Mouse (Mus musculus): ENCODE measurements around the gene Morn3.
"Not testable (repeated sequence)": the region's sequence is repeated elsewhere in the genome, so short reads cannot be mapped to it uniquely, and the experiment has no call there.

The Morn3 gene

DNA sequence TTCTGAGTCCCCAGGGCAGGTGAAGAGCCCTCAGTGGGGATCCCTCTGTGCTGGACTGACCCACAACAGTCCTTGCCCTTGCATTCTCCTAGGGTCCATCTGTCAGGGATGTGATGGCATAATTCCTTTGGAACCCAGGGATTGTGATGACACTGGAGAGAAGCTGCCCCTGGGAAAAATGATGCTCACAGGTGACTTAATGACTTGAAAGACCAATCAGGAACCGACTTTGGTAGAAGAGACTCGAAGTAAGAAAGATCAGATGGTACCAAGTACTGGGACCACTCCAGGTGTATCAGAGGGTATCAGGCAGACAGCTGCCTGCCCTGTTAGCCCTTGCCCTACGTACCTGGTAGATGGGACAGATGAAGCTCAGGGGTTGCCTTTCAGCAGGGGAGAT lies at the start of gene Morn3:
Morn3 (minus strand) TSS at position 101 of the 400 bp plus-strand sequence.
- no peak for DNase-seq (ENCODE audit: low spot score)

GRCm38 (mm10) chr5:123096299-123096698 lies 49.5 kb upstream of the Morn3 start:
- DNase-seq (ENCODE audit: low spot score) = no peak

DNA sequence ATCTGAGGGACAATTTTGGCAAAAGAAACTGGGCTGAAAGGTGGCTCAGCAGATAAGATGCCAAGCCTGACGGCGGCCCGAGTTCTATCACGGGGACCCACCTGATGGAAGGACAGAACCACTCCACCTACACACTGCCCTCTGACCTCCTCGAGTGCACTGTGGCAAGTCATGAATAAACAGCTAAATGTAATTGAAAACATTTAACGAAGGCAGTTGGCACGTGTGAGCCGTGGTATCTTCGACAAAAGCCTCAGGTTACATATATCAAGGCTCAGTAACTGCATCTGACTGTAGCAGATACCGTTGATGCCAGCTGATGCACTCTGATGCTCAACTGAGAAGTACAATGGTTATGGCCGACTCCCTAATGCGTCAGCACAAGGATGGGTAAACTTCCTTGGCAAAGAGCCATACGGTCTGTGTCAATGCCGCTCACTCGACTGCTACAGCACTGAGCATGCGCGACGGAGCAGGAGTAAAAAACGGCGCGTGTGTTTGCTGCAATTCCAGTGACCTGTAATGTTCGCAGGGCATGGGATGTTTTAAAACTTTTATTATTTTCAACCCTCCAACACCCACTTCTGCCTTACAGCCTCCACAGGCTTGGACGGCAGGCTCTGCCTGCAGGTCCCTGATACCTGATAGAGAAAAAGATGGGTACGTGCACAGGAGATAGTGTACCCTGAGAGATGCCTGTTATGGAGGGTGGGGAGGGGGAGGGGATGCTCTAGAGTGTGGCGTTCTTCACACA lies 47.6 kb upstream of the Morn3 start:
- DNase-seq (ENCODE audit: low spot score) = no peak

DNA sequence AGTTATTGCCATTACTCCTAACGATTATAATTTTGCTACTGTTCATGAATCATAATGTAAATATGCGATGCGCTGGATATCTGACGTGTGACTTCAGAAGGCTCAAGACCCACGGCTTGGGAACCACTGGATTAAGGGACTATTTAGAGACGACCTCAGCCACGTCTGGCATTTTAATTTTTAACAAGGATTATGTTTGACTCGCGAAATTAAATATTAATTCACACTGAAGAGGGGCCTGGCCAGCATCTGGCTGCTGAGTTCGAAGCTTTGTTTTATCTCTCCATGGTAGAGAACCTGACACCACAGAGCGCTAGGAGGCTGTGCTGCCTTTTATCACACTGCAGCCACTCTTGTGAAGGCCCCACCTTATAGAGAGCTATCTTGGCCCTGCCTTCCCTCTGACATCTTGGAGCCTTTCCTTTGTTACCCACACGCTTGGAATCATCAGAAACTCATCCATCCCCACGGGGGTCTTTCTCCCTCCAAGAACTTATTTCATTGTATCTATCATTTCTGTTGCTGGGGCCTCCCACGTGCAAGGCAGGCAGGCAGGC lies 46.3 kb upstream of the Morn3 start:
- DNase-seq (ENCODE audit: low spot score) = no peak

DNA sequence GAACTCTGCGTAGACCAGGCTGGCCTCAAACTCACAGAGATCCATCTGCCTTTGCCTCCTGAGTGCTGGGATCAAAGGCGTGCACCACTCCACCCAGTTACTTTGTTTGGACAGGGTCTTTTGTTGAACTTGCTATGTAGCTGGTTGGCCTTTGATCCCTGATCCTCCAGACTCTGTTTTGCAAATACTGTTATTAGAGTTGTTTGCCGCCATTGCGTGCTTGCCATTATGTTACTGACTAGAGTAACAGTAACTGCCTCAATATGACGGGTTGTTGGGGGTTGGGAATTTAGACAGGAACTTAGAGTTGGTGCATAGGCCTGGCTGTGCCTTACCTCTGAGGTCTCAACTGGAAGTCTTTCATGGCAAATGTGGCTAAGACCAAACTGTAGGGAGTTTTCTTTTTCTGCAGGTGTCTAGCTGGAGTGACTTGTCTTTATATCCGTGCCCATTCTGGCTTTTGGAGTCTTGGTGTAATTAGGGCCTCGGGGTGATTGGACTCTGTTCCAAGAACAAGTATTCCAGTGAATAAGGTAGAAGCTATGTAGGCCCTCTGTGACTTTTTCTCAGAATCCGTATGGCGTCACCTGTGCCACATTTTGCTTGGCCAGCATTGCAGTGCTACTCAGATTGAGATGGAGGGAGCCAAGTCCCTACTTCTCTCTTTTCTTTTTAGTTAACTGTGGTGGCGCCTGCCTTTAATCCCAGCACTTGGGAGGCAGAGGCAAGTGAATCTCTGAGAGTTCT lies 43.9 kb upstream of the Morn3 start:
- no peak for DNase-seq (ENCODE audit: low spot score)

DNA sequence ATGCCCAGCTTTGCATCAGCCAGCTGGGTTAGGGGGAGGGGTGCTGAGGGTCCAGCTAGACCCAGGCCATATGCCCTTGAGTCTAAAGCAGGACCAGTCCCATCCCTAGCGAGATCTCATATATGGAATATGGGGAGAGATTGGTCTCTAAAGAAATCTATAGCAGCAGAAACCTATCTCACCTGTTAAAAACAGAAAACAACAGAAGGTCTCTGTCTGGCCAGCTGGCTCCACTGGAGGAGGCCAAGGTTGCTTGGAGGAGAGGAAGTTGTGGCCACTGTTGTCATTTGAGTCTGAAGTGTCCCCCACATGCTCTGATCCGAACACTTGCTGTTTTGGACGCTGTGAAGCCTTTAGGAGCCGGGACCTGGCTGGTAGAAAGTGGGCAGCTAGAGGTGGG lies 42.0 kb upstream of the Morn3 start:
- no peak for DNase-seq (ENCODE audit: low spot score)

DNA sequence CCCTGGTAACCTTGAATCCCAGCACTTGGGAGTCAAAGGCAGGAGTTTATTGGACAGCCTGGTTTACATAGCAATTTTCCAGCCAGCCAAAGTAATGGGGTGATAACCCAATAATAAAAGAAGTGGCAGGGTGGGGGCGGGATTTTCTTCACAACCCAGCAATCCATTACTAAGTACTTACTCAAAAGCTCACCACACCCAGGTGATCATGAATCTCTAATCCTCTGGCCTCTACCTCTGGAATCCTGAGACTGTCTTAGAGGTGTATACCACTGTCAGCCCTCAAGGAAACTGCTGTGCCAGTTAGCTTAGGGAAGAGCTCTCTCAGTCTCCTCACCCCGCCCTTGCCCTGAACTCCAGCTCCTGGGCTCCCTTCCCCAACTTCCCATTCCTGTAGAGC lies 39.7 kb upstream of the Morn3 start:
- DNase-seq (ENCODE audit: low spot score) = no peak

- DNase-seq (ENCODE audit: low spot score) = no peak
Measured at GRCm38 (mm10) chr5:123083340-123084050, 36.7 kb upstream of the Morn3 start.

- DNase-seq (ENCODE audit: low spot score) = no peak
Measured at GRCm38 (mm10) chr5:123080510-123080909, 33.7 kb upstream of the Morn3 start.

GRCm38 (mm10) chr5:123080041-123080440 lies 33.2 kb upstream of the Morn3 start:
- DNase-seq (ENCODE audit: low spot score) = peak; percentile 53

DNA sequence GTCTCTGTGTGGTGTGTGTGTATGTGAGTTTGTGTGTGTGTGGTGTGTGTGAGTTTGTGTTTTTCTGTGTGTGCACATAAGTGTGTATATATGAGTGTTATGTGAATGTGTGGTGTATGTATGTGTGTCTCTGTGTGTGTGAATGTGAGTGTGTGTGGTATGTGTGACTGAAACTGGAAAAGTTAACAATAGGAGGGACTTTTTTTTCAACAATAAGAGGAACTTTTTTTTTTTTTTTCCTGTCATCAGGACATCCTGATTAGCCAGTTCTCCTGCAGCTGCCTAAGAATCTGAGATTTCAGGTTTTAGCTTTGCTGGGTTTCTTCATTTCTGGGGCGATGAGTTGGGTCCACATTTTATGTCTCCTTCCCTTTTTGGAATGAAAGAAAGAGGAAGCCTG lies 32.8 kb upstream of the Morn3 start:
- DNase-seq (ENCODE audit: low spot score) = no peak

- peak; percentile 72 for DNase-seq (ENCODE audit: low spot score)
Measured at GRCm38 (mm10) chr5:123076419-123077281, 29.8 kb upstream of the Morn3 start.

DNA sequence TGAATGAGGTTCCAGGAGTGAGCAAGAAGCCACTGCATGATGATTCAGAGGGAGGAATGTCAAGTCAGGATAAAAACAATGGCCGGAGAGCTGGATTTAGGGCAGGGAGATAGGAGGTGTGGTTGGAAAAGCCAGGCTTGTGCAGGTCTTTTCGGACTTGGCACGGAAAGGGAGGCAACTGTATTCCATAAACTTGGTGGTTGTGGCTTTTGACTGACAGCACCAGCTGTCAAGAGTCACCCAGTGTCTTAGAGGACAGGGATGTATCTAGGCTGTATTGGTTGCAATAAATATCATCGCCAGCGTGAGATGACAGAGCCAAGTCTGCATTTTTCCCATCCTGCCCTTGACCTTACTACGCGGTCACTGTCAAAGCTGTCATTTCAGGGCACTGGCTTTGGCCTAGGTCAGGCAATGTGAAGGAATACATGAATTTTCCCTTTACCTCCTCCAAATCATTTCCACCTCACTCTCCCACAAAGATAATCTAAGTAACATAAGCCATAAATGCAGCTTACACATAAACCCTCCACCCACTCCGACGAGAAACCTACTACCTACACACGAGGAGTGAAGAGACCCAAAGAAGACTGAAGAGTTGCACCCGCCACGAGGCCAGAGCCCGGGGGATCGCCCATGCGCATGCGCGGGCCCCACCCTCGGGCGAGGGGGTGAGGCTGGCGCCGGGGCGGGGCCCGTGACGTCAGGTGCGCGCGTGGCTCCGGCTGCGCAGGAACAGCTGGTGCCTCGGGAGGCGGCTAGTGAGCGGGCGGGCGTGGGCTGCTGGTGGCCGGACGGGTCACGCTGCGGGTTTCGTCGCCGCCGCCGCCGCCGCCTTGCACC lies 29.0 kb upstream of the Morn3 start:
- peak; percentile 93 for DNase-seq (ENCODE audit: low spot score)

DNA sequence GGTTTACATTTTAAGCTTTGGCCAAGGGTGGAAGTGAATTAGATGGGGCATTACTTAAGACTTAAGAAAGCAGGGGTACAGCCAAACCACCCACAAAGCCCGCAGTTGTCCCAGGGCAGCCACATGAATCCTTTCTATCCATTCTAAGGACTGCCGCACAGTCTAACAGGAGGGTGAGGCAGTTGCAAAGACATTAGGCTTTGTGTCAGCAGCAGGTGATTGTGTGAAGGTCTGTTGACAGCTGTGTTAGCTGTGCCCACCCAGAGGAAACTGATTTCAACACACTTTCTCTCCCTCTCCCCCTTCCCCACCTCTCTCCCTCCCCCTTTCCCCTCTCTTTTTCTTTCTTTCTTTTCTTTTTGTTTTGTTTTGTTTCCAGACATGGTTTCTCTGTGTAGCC lies 21.9 kb upstream of the Morn3 start:
- no peak for DNase-seq (ENCODE audit: low spot score)

GRCm38 (mm10) chr5:123068115-123068514 lies 21.3 kb upstream of the Morn3 start, which contains the start of gene Tmem120b:
Gene Tmem120b, plus strand, starts transcription at chr5:123068415.
- DNase-seq (ENCODE audit: low spot score) = no peak

GRCm38 (mm10) chr5:123067395-123067995 lies 20.7 kb upstream of the Morn3 start:
- DNase-seq (ENCODE audit: low spot score) = peak; percentile 57

DNA sequence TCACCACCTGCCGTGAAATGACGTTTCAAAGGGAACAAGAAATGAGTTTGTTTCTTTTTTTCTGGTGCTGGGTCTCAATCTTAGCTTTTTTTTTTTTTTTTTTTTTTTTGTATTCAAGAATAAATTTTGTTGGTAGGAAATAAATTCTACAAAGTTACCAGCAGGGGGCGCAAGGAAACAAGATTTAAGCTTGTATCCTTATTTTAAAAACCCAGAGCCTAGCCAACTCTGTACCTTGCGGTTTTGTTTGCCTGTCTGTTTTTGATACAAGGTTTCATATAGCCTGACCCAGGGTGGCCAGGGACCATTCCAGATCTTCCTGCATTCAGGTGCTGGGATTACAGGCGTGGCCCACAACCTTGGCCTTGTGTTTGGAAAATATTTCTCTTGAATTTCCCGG lies 17.4 kb upstream of the Morn3 start:
- DNase-seq (ENCODE audit: low spot score) = peak; percentile 91

DNA sequence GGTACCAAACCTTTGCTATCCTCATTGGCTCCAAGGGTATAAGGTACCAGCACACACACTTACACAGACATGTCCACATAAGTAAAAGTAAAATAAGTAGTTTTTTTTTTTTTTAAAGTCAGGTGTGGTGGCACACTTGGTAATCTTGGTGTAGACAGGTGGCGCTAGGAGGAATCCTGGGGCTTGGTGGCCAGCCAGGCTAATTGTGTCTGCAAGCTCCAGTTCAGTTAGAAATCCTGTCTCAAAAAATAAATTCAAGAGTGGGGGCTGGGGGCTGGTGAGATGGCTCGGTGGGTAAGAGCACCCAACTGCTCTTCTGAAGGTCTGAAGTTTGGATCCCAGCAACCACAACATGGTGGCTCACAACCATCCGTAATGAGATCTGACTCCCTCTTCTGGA lies 16.3 kb upstream of the Morn3 start:
- no peak for DNase-seq (ENCODE audit: low spot score)

DNA sequence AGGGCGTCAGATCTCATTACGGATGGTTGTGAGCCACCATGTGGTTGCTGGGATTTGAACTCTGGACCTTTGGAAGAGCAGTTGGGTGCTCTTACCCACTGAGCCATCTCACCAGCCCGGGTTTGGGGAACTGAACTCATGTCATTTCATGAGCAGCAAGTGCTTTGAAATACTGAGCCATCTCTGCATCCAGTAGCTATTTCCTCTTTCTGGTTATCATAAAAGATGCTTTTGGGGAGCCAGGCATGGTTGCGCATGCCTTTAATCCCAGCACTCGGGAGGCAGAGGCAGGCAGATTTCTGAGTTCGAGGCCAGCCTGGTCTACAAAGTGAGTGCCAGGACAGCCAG lies 14.6 kb upstream of the Morn3 start:
- not testable (repeated sequence) for DNase-seq (ENCODE audit: low spot score)

DNA sequence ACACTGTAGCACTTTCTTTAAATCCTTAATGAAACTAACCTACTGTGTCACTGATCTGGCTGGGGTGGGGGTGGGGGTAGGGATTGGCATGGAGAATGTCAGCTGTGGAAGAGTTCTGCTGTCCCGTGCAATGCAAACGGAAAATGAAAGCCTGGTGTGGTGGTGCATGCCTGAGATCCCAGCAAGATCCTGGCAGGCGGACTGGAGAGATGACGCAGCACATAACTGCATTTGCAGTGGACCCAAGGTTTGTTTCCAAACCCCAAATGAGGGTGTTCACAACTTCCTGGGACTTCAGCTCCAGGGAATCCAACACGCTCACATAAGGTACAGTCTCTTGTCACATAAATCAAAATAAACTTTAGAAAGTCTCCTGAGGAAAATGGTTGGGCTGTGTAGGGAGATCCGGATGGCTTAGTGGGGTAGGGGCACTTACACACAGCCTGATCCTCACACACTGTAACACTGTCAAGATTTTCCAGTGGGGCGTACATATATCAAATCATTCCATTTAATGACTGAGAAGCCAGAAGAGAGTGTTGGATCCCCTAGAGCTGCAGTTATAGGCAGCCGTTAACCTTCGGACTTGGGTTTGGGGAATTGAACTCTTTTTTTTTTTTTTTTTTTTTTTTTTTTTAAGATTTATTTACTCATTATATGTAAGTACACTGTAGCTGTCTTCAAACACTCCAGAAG lies 14.0 kb upstream of the Morn3 start:
- DNase-seq (ENCODE audit: low spot score) = no peak
